Mouse (Mus musculus): ENCODE measurements around the gene Mthfd2.
"Not testable (repeated sequence)": the region's sequence is repeated elsewhere in the genome, so short reads cannot be mapped to it uniquely, and the experiment has no call there.

The Mthfd2 gene

GRCm38 (mm10) chr6:83325525-83326393 is at the start of gene Mthfd2, which contains the start of gene Mob1a:
Gene Mthfd2, minus strand, starts transcription at chr6:83325908.
Gene Mob1a, plus strand, starts transcription at chr6:83326016.
- DNase-seq (ENCODE audit: low read depth), result peak; percentile 98

DNA sequence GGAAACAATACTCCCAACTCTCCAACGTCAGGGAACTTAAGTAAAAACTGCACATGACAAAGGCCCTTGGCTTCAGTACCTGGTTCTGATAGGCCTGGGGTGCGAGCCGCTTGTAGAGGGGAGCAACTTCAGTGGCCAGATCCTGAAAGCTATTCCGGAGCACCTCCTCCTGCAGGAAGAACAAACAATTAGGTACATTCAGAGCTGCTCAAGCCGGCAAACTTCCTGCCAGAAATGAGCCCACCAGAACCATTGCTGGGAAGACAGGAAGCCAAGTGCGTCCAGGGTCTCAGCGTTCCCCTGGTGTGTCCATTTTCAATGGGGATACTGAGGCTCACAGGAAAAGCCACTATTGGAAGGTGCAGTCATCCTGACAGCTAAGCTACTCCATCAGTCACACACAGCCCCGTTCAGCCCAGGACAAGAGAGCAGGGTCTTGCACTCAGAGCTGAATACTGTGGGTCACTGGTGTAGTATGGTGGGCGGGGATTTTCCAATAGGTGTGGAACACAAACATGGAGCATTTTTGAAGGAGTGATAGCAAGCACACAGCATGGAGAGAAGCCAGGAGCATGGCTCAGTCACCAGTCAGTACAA is 48.1 kb upstream of the Mthfd2 start:
- no peak for DNase-seq (ENCODE audit: low read depth)

DNA sequence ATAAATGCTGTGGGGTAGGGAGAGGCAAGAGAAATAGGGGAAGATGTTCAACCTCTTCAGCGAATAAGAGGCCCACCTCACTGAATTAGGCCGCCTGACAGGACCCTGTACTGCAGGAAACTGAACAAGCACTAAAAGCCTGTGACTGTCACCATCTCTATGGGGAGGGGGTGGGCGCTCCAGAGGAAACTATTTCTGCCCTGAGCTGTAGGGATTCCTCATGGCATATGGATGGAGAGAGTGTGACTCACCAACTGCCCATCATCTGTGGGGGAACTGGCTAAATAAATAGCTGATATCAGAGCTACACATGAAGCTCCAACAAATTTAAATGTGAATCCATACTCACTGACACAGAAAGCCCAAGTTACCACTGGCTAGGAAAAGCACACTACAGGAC is 45.6 kb upstream of the Mthfd2 start:
- no peak for DNase-seq (ENCODE audit: low read depth)

DNA sequence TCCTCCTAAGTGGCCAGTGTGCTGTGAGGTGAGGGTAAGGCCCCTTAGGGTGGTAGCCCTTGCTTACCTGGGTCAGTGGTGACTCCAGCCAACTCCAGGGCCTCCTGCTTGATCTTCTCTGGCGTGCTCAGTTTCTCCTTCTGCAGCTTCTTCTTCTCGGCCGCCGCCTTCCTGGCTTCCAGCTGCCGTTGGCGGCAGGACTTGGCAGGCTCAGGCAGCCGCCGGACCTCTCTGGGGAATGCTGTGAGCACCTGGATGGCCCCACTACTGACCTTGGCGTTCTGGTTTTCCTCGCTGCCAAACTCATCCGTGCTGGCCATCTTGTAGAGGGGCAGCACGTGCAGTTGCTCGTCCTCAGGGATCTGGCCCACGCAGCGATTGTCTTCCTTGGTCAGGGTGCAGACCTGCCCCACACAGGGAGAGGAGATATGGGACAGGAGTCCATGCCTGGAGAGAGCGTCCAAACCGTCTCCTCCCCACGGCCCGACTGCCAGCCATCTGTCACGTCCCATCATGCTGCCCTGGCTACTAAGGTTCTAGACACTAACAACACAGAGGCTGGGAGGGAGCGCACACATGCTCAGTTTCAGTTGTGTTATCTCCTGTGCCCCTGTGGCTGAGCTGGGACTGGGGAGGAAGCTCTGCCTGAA is 44.7 kb upstream of the Mthfd2 start:
- no peak for DNase-seq (ENCODE audit: low read depth)

- no peak for DNase-seq (ENCODE audit: low read depth)
Observed at GRCm38 (mm10) chr6:83363075-83363474, 37.4 kb upstream of the Mthfd2 start.

- DNase-seq (ENCODE audit: low read depth), result no peak
Observed at GRCm38 (mm10) chr6:83361523-83362248, 36.0 kb upstream of the Mthfd2 start.

DNA sequence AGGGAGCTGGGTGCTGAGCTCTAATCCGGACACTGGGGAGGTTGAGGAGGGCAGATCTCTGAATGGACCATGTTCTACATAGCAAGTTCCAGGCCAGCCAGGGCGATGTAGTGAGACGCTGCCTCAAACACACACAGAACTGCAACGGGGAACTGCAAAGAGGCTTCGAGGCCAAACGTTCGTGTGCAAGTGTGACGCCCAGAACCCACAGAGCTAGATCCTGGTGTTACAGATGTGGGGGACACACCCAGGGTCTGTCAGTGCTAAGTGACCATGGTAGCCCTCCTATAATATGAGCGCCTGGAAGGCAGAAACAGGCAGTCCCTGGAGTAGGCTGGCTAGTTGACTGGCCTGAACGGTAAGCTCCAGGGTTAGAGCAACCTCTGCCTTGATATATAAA is 31.7 kb upstream of the Mthfd2 start:
- DNase-seq (ENCODE audit: low read depth), result no peak

DNA sequence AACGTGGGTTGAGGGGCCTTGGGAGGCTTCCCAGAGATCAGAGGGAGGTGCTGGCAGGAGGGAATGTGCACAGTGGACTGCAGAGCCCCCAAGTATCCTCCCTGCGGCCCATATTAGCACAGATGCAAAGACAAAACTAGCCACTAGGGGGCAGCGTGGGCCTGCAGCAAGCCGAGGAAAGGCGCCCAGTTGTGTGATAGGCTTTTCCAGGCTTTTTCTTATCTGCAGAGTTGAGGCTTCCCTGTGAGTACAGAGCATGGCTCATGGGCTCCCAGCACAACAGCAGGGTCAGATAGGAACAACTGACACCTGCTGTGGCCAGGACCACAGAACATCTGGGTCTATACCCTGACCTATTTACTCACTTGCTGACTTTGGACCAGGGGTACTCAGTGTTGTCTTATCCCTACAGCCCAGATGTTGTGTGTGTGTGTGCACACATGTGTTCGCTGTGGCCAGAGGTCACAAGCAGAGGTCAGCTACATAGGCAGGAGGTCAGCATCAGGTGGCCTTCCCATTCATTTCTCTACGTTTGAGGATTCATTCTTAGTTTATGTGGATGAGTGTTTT is 30.9 kb upstream of the Mthfd2 start:
- DNase-seq (ENCODE audit: low read depth), result peak; percentile 86

- no peak for DNase-seq (ENCODE audit: low read depth)
Observed at GRCm38 (mm10) chr6:83354856-83355781, 29.4 kb upstream of the Mthfd2 start.

GRCm38 (mm10) chr6:83352666-83353410 is 27.1 kb upstream of the Mthfd2 start:
- DNase-seq (ENCODE audit: low read depth), result no peak

- DNase-seq (ENCODE audit: low read depth), result no peak
Observed at GRCm38 (mm10) chr6:83351490-83352160, 25.9 kb upstream of the Mthfd2 start.

GRCm38 (mm10) chr6:83350851-83351405 is 25.2 kb upstream of the Mthfd2 start:
- no peak for DNase-seq (ENCODE audit: low read depth)

- no peak for DNase-seq (ENCODE audit: low read depth)
Observed at GRCm38 (mm10) chr6:83350172-83350571, 24.5 kb upstream of the Mthfd2 start.

- peak; percentile 91 for DNase-seq (ENCODE audit: low read depth)
Observed at GRCm38 (mm10) chr6:83349274-83349958, 23.7 kb upstream of the Mthfd2 start.

DNA sequence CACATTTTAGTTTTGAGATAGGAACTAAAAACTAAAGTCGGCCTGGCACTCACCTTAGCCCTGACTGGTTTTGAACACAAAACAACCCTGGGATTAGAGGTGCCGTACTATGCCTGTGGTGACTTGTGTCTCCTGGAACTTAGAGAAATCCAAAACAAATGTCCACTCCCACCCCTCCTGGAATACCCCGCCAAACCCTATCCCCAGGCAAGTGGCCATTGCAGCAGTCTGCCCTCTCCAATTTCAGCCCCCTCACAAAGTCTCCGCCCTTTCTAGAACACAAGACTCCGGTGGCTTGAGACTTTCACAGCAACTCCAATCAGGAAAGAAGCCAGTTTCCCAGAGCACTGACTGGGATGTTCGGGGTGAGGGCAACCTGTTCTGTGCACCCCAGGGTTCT is 23.2 kb upstream of the Mthfd2 start, which contains the start of gene Bola3:
Bola3 (plus strand) TSS at position 275 of the 400 bp plus-strand sequence.
- no peak for DNase-seq (ENCODE audit: low read depth)

- DNase-seq (ENCODE audit: low read depth), result no peak
Observed at GRCm38 (mm10) chr6:83347916-83348315, 22.2 kb upstream of the Mthfd2 start.

- not testable (repeated sequence) for DNase-seq (ENCODE audit: low read depth)
Observed at GRCm38 (mm10) chr6:83345285-83345684, 19.6 kb upstream of the Mthfd2 start.

DNA sequence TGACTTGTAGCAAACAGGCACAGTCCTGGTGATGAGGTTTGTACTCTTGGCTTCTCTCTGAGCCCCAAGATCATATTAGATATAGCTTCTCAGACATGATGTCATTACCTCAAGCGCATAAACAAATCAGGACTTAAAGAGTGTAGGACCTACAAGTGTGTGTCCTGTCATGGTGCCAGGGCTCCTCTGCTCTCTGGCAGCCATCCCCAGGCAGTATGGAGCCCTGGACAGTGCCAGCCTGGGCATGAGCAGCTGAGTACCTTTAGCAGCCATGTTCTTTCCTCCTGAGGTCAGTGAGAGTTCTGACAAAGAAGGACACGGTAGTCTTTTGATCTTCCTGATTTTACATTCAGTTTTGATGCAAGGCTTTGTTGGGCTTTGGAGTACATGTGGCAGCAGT is 17.2 kb upstream of the Mthfd2 start:
- no peak for DNase-seq (ENCODE audit: low read depth)
